Mouse (Mus musculus) embryo, embryonic 11.5 days (tissue): ENCODE data around the gene Ptcd2.

Source experiments
- DNase-seq: peaks from one replicate; pipeline ENCODE4 v3.0.0-alpha.2; 2012; ENCODE audit warnings: low read depth, low spot score

Ptcd2 gene

DNA sequence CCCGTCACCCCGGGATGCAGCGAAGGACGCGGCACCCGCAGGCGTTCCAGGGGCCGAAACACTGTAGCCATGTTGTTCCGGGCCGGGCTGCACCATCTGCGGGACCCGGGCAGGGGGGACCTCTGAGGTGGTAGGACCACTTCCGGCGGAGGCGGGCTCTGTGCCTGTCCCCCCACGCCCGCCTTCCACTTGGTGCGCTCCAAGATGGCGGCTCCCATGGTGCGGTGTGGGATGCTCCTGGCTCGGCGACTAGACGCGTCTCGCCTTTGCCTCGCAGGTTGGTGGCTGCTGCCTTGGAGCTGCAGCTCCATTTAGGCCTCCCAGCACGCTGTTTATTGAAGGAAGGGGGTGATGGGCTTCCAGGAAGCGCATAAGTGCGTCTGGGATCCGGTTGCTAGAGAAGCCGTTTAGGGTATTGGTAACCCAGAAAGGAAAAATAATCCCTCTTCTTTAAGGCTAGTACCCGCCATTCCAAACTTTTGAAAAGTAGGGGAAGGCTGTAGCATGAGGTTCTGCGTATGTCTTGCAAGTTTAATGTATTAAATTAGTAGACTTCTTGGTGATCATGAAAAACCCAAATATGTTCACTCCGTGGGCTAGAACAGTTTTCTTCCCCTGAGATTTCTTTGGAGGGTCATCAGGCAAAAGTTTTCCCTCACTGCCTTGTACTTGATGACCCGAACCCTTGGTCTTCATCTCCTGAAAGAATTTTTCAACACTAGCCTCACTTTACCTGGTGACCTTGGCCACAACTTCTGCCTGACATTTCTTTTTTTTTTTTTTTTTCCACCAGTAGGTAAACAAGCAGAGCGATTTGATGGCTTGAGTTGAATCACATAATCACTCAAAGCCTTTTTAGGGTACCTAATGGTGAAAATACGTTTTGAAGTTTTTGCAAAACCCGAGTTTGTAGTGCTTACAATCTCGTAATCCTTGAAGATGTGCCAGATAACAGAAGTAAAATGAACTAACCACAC is at the start of gene Ptcd2, which contains the start of gene Mrps27:
Ptcd2 (minus strand) TSS at position 107 of the 977 bp plus-strand sequence.
Mrps27 (plus strand) TSS at position 188 of the 977 bp plus-strand sequence.
- DNase-seq = peak; percentile 90

DNA sequence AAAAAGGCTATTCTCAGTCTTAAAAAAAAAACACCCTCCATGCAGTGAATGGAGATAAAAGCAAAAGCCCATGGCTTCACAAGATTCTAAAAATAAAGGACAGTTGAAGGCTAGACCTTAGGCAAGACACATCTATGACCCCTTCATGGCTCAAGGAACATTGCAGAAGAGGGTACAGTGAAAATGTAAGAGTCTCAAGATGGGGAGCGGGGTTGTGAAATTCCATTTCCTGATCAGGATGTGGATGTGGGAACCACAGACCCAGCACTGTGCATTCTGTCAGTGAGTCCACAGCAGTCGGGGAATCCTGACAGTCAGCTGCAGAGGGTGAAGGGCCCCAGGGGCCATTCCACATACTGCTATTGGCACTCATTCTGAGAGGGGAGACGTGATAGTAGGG is 48.6 kb upstream of the Ptcd2 start:
- DNase-seq = no peak

DNA sequence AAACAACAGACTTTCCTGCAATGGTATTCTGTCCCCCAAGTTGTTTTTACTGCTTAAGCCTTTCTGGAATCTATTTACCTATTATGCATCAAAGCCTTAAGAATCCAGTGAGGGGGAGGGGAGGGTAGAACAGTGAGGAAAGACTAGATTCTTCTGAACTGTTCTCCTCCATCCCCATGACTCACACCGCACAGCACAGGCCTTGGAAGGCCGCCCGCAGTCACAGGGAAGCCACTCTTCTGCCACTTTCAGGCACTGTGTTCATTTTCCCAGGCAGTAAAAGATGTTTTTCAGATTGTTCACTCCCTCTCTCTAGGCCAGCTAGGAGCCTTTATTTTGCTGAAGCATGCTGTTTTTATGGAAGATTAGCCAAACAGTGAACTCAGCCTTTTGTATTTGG is 46.9 kb upstream of the Ptcd2 start:
- DNase-seq = no peak

- DNase-seq = no peak
These were observed 43.7 kb upstream of the Ptcd2 start for GRCm38 (mm10) chr13:99387901-99388811.

DNA sequence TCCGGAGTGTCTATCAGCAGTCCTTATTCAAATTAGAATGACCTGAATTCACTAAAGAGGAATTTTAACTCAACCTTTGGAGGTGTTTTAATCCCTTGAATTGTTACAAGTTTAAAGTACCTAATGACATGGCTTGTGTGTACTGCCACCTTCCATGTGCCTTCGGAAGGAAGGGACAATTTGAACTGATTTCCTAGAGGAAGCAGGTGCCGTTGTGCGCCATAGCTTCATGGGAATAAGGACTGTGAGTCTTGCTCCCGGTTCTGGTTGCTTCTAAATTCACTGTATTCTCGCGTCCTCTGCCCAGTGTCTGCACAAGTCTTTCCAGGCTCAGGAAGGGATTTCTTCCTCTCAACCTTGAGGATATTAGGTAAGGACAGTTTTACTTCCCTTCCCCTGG is 41.8 kb upstream of the Ptcd2 start:
- DNase-seq = no peak

DNA sequence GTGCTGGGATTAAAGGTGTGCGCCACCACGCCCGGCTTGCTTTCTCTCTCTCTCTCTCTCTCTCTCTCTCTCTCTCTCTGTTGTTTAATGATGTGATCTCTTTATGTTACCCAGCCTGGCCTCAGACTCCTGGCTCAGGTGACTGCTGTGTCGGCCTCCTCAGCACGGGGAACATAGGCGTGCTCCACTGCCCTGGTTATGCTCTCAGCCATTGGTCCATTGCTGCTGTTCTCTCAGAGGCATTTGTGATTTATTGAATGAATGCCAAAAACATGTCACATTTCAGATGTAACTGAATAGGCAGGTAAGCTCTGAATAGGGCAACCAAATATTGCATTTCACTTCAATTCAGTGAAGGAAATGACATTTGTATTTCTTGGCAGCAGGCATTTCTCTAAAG is 41.4 kb upstream of the Ptcd2 start:
- DNase-seq = no peak

DNA sequence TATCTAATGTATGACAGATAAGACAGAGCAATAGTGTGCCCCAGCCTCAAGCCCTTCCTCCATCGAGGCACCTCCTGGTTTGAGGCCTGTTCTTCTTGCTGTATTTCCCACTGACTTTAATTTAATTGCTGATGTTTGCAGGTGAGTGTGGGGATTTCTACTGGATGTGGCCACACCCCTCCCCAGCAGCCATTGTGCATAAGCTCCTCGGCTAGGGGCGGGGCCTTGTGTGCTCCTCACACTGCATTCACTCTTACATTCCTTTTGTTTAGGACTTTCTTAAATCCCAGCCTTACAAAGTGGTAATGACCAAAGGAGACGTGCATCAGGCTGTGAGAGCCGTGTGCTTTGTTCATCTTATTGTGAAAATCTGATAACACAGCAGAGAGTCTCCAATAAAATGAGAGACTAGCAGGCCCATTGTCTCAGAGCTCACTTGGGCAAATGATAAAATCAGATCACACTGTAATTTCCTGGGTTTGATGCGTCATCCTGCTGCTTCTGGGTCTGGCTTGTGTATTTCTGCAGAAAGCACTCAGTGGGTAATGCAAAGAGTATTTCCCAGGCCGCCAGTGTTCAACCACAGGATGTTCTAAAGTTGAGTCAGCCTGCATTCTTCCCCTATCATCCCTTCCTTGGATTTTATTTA is 40.2 kb upstream of the Ptcd2 start:
- no peak for DNase-seq

DNA sequence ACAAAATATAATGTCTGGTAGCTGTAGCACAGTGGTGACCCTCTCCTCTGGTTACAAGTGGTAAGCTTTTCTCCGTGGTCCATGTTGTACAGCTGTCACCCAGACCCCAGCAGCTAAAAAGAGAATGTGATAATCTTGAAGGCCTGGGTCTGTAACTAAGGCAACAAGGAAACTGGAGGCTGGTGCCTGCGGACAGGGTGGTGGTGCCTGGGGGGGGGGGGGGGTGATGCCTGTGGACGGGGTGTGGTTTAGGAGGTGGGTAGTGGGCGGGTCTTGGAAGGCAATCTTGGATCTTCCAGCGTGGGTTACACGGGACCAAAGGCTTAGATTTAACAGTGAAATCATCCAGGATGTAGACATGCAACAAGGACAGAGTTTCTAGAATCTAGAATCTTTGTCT is 37.9 kb upstream of the Ptcd2 start:
- DNase-seq = no peak

- DNase-seq = no peak
These were observed 33.7 kb upstream of the Ptcd2 start for GRCm38 (mm10) chr13:99378223-99378622.

DNA sequence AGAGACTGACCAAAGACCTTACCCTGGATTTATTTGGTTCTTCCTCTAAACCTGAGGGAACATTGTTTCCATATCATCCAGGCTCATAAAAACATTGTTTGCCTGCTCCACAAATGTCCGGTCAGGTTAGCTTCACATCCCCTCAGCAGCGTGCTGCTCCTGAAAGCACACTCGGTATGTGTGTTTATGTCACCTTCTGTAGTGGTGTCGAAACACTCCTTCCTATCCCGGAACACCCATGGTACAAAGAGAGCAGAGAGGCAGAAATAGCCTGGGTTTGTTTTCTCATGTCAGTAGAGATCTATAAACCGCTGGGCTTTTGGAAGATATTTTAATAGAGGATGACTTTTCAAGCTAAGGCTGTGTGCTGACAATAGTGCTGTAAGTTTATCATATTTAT is 32.5 kb upstream of the Ptcd2 start:
- DNase-seq = no peak

GRCm38 (mm10) chr13:99375550-99375949 is 31.0 kb upstream of the Ptcd2 start:
- peak; percentile 70 for DNase-seq

DNA sequence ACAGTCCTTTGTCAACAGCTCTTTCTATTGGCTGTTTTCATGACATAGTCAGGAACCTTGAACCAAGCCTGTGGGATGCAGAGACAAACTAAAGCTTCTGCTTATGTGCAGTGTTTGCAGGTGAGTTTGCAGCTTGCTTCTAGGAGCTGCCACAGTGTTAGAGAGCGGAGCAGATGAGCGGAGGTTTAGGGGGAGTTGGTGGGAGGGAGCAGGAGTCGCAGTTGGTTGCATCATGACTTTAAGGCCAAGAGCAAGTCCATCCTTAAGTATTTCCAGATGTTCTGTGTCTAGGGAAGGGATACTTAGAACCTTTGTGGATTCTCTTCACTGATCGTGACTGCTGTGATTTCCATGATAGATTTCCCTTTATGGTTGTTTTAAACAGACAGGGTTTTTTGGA is 29.7 kb upstream of the Ptcd2 start:
- no peak for DNase-seq

DNA sequence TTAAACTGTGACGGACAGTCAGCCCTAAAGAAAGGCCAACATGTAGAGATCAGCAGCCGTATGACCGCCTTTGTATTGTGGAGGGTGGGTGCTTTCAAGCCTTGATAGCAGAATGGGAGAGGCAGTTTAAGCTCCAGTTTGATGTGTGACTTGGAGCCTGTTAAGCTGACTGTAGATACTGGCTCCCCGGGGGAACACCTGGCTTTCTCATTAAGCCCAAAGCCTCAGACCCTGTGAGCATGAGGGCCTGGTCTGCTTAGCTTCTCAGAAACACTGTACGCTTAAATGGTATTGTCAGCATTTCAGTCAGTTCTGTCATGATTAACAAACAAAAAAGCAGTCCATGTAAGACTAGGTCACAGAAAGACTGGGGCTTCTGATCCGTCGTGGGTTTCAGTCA is 29.2 kb upstream of the Ptcd2 start:
- DNase-seq = no peak

DNA sequence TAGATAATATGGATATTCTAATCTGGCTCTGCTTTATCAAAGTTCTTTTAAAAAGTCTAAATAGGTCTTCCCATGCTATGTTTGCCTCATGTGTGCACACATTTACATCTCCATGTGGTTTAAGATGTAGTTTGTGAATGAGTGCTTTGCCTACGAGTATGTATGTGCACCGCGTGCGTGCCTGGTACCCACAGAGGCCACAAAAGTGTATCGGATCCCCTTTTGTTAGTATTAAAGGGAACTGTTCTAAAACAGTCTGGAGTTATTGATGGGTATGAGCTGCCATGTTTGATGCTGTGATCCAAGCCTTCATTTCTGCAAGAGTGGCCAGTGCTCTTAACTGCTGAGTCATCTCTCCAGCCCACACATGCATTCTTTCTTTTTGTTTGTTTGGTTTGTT is 26.8 kb upstream of the Ptcd2 start:
- DNase-seq = no peak

DNA sequence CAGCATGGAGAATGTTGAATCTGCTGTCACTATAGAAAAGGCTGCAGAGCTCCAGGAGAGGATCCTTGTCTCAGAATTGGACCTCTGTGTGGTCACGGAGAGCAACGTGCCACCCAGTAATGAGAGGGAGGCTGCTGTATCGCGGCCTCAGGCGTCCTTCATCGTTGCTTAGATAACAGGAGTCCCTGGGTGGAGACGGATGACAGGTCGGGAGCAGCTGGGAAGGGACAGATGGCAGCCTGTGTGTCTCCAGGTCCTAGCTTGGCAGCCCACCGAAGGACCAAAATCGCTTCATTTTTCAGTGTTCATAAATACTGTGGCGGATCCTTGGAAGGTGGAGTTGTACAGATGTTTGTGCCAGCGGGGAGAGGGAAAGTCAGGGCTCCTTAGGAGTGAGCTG is 24.6 kb upstream of the Ptcd2 start:
- DNase-seq = no peak

- DNase-seq = no peak
These were observed 23.2 kb upstream of the Ptcd2 start for GRCm38 (mm10) chr13:99367554-99368174.

DNA sequence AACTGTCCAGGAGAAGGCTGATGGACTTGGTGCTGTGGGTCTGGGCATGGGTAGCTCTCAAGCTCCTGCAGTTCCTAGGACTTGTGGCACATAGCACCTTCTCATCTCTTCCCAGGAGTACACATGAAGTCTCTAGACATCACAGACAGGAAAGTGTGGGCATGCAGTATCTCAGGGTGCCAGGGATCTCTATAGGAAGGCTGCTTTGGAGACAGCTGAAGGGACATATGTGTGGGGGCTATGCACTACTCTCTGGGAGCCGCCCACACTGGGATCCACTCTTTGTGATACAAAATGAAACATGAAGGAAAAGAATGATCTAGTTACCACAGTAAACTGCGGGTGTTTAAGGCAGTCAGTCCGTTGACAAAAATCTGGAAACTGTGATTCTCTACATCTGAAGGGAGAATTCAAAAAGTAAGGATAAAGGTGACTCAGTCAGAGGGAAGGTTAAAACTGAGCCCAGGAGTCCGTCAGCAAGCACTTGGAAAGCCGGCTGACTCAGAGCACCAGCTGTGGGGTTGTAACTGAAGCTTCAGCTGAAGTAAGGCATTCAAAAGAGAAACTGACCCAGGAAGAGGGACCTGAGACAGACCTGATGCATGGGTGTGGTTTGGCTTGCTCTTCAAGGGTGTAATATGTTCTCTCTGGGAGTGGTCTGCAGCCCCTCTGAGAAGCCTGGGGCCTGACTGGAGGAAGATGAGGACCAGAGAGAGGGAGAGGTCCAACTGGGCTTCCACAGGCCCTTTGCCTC is 22.1 kb upstream of the Ptcd2 start:
- no peak for DNase-seq

DNA sequence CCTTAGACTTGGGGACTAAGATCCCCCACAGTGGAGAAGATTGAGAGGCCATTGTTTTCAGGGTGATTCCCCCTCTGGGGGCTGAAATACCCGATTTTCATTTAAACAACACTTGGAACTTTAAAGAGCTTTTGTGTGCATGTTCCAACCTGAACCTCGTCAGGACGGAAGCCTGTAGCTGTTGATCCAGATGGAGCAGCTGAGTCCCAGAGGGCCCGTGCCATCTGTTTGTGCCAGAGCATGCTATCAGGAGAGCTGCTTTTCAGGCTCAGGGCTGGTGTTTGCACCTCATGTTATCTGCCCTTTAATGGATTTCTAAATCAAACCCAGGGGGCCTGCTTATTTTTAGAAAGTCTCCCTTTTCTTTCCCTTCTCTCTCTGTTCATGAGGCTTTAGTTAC is 19.4 kb upstream of the Ptcd2 start:
- DNase-seq = no peak

- no peak for DNase-seq
These were observed 14.4 kb upstream of the Ptcd2 start for GRCm38 (mm10) chr13:99358921-99359320.

GRCm38 (mm10) chr13:99356428-99357265 is 12.1 kb upstream of the Ptcd2 start:
- DNase-seq = no peak
